Mouse (Mus musculus): ENCODE measurements at regions not wholly inside any gene's neighbourhood (a gene's known extent, or its start where the extent isn't known, plus 50 kb on each side); places are given as distances from the start of the nearest gene placed in this dataset.

DNA sequence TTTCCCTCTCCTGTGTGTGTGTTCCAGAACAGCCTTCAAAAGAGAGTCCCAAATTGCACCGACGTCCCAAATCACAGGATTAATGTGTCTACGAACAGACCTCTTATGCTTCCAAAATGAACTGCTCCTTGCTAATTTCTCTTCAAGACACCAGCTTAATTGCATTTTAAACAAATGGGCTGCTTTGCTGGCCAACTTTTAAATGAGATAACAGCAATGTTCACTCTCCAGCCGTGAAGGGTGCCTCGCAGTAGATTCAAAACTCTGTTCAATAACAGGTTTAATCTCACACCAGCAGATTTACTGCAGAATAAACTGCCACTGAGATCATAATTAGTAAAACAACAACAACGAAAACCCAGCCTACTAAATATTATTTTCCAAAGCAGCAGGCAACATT, 957.8 kb downstream of the Adgrl2 start:
- TF ChIP-seq CTCF (IDR thresholded peaks at IDR 0.05; ENCODE audit: borderline replicate concordance, insufficient read depth, low read depth, low read length) (no peak), POLR2A (IDR thresholded peaks at IDR 0.05; ENCODE audit: borderline replicate concordance, insufficient read depth, low read length) (no peak)
- Histone ChIP-seq H3K4me1 (ENCODE audit: control insufficient read depth, insufficient read depth, low read length) (no peaks in the 10 kb centered on the region), H3K4me3 (replicated peaks; ENCODE audit: insufficient read depth, low read depth, low read length) (no peak overlapping the region), H3K27ac (ENCODE audit: insufficient read depth, low read length) (no peak overlapping the region), H3K27me3 (ENCODE audit: control insufficient read depth, insufficient read depth, low read length) (no peaks in the 10 kb centered on the region)
- 46% methylated on average over 6 of the region's 6 CpGs for WGBS
- DNase-seq: no peak

DNA sequence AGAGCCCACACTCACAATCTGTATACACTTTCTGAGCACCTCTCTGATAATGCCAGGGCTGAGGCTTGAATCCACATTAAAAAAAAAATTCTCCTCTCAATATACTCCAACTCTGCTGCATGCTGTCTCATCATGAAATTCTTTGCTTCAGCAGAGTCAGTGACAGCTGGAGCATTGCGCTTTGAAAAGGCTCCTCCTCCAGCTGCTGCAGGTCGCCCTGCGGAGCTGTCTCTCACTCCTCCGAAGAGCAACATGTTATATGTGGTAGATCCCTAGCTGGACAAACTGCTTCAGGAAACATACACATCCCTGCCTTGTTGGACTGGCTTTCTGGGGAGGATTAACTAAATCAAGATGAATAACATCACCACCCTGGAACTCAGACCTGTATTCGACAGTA, 984.5 kb downstream of the Adgrl2 start:
- Histone ChIP-seq H3K27ac (ENCODE audit: insufficient read depth, low read length) (no peak overlapping the region), H3K27me3 (ENCODE audit: control insufficient read depth, insufficient read depth, low read length) (no peaks in the 10 kb centered on the region), H3K4me3 (replicated peaks; ENCODE audit: insufficient read depth, low read depth, low read length) (no peak overlapping the region), H3K4me1 (ENCODE audit: control insufficient read depth, insufficient read depth, low read length) (no peaks in the 10 kb centered on the region)
- no peak for DNase-seq
- 28% methylated on average over 5 of the region's 5 CpGs for WGBS
- TF ChIP-seq POLR2A (IDR thresholded peaks at IDR 0.05; ENCODE audit: borderline replicate concordance, insufficient read depth, low read length): no peak

DNA sequence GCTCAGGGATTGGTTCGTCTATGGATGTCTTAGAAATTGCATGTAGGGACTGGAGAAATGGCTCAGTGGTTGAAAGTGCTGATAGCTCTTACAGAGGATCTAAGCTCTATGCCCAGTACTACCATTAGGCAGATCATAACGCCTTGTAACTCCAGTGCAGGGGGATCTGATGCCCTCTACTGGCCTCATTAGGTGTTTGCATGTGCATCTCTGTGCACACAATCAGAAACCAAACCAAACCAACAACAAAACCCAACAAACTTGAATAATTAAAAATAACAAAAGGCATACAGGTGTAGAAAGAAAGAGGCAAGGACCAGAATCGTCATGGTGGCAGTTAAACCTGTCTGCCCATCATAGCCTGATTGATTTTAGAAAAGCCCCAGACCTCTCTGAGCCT, 986.3 kb downstream of the Adgrl2 start:
- TF ChIP-seq CTCF (IDR thresholded peaks at IDR 0.05; ENCODE audit: borderline replicate concordance, insufficient read depth, low read depth, low read length): no peak
- no peak for TF ChIP-seq POLR2A (IDR thresholded peaks at IDR 0.05; ENCODE audit: borderline replicate concordance, insufficient read depth, low read length)
- Histone ChIP-seq H3K27me3 (ENCODE audit: control insufficient read depth, insufficient read depth, low read length) (no peaks in the 10 kb centered on the region), H3K4me3 (replicated peaks; ENCODE audit: insufficient read depth, low read depth, low read length) (no peak overlapping the region), H3K4me1 (ENCODE audit: control insufficient read depth, insufficient read depth, low read length) (no peaks in the 10 kb centered on the region), H3K27ac (ENCODE audit: insufficient read depth, low read length) (no peak overlapping the region)
- no peak for DNase-seq
- 68% methylated on average over 3 of the region's 3 CpGs for WGBS

DNA sequence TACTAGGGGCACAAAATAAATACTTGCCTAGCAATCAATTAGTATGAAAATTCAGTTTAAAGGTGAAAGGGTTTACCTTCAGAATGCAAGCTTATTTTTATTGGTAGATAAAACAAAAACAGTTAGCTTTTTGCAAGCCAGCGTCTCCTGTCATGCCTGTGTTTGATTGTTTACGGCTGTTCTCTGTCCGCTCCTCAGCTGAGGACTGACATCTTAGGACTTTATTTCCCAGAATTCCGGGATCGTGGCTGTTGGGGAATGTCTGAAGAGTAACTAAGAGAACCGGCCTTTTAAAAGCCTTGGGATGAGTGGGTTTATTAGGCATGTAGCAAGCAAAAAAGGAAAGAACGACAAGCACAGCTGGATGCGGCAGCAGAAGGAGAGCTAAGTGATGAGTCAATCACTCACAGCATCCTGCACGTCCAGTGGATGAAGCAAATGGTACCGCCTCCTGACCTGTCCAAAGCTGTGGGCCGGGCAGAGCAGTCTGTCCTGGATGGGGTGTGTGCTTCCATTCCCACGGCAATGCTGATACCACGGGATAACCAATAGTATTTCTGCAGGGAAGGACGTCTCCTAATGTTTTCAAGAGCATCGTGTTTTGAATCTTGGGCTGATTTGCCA, 990.9 kb downstream of the Adgrl2 start:
- no peak overlapping the region for H3K27ac ChIP-seq (ENCODE audit: insufficient read depth, low read length)
- H3K4me1 ChIP-seq (ENCODE audit: control insufficient read depth, insufficient read depth, low read length): no peaks in the 10 kb centered on the region
- H3K27me3 ChIP-seq (ENCODE audit: control insufficient read depth, insufficient read depth, low read length): no peaks in the 10 kb centered on the region
- H3K4me3 ChIP-seq (replicated peaks; ENCODE audit: insufficient read depth, low read depth, low read length): no peak overlapping the region
- WGBS: 54% methylated on average over 15 of the region's 15 CpGs
- DNase-seq: no peak
- TF ChIP-seq CTCF (IDR thresholded peaks at IDR 0.05; ENCODE audit: borderline replicate concordance, insufficient read depth, low read depth, low read length): no peak
- no peak for TF ChIP-seq POLR2A (IDR thresholded peaks at IDR 0.05; ENCODE audit: borderline replicate concordance, insufficient read depth, low read length)

DNA sequence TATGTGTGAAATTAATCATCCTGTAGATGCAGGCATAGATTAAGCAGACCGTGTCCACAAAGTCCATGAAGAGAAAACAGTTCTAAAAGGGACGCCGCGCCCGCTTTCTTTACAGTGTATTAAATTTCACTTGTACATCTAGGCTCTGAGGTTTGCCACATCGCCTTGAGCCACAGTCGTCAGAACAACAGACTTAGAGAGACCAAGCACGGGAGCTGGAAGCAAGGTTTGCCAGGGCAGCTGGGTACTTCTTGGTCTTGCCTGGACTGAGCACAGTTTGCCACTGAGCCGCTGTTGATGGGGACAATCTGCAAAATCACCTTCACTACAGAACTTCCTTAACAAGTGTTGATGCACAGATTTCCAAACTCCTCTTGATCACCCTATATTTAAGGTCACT, 998.6 kb downstream of the Adgrl2 start:
- Histone ChIP-seq H3K4me1 (ENCODE audit: control insufficient read depth, insufficient read depth, low read length) (no peaks in the 10 kb centered on the region), H3K27ac (ENCODE audit: insufficient read depth, low read length) (no peak overlapping the region), H3K27me3 (ENCODE audit: control insufficient read depth, insufficient read depth, low read length) (no peaks in the 10 kb centered on the region), H3K4me3 (replicated peaks; ENCODE audit: insufficient read depth, low read depth, low read length) (no peak overlapping the region)
- no peak for TF ChIP-seq CTCF (IDR thresholded peaks at IDR 0.05; ENCODE audit: borderline replicate concordance, insufficient read depth, low read depth, low read length)
- TF ChIP-seq POLR2A (IDR thresholded peaks at IDR 0.05; ENCODE audit: borderline replicate concordance, insufficient read depth, low read length): no peak
- no peak for DNase-seq
- 60% methylated on average over 9 of the region's 9 CpGs for WGBS

DNA sequence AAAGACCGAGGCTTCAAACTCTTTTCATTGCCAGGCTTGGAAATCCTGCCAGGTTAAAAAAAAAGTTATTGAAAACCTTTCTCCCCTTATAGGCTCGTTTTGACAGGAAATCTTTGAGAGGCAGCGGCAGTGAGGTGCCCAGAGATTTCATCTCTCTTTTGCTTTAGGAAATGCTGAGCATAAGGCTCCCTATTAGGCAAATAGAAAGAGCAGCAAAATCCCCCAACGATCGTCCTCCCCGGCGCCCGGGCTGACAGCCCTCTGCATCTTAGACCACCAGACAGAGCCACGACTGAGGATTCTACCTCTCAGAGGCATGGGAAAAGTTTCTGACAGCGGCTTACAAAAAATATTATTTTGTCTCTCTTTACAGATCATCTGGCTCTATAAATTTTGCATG, 999.5 kb downstream of the Adgrl2 start:
- WGBS: 2% methylated on average over 10 of the region's 10 CpGs
- no peaks in the 10 kb centered on the region for H3K27me3 ChIP-seq (ENCODE audit: control insufficient read depth, insufficient read depth, low read length)
- H3K4me1 ChIP-seq (ENCODE audit: control insufficient read depth, insufficient read depth, low read length): no peaks in the 10 kb centered on the region
- DNase-seq: no peak
- no peak overlapping the region for H3K4me3 ChIP-seq (replicated peaks; ENCODE audit: insufficient read depth, low read depth, low read length)
- H3K27ac ChIP-seq (ENCODE audit: insufficient read depth, low read length): no peak overlapping the region
- TF ChIP-seq POLR2A (IDR thresholded peaks at IDR 0.05; ENCODE audit: borderline replicate concordance, insufficient read depth, low read length): no peak

DNA sequence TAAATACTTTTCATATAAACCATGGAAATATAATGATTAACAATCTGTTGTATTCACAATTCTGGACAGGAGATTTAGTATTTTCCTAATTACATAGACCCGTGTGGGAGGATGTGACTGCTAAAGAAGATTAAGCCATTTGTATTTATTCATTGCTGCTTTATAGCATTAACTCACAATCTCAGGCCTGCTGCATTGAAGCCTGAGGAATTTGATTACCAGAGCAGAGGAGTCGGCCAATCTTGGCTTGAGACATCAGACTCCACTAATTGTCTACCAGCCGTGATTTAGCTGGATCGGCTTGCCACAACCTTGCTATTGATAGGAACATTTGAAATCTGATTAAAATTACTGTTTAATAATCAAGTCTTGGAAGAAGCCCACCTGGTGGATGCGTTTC, 1007.5 kb downstream of the Adgrl2 start:
- no peak for DNase-seq
- Histone ChIP-seq H3K27ac (ENCODE audit: insufficient read depth, low read length) (no peak overlapping the region), H3K4me1 (ENCODE audit: control insufficient read depth, insufficient read depth, low read length) (no peaks in the 10 kb centered on the region), H3K27me3 (ENCODE audit: control insufficient read depth, insufficient read depth, low read length) (no peaks in the 10 kb centered on the region), H3K4me3 (replicated peaks; ENCODE audit: insufficient read depth, low read depth, low read length) (no peak overlapping the region)
- TF ChIP-seq POLR2A (IDR thresholded peaks at IDR 0.05; ENCODE audit: borderline replicate concordance, insufficient read depth, low read length) (no peak), CTCF (IDR thresholded peaks at IDR 0.05; ENCODE audit: borderline replicate concordance, insufficient read depth, low read depth, low read length) (no peak)
- 52% methylated on average over 5 of the region's 5 CpGs for WGBS

DNA sequence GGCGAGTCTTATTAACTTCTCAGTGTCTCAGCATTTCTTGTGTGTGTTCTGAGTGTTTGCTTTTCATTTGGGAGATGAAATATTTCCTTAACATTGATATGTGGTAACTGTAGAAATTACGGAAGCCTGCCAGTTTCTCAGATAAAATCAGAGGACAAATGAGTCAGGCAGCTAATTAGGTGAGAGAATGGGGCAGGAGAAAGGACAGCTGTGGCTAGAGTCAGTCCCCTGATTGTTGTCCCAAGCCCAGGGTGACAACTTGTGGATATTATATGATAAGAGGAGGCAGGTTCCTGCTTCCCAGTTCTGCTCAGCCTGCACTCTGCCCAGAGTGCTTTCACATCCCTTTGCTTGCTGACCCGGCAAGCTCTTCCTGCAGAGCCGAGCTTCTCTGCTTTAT, 1008.7 kb downstream of the Adgrl2 start:
- 80% methylated on average over 4 of the region's 4 CpGs for WGBS
- no peak for DNase-seq

More for the DNA sequence above, 1008.7 kb downstream of the Adgrl2 start:
- H3K27me3 ChIP-seq (ENCODE audit: control insufficient read depth, insufficient read depth, low read length): no peaks in the 10 kb centered on the region
- H3K4me1 ChIP-seq (ENCODE audit: control insufficient read depth, insufficient read depth, low read length): no peaks in the 10 kb centered on the region
- no peak for TF ChIP-seq CTCF (IDR thresholded peaks at IDR 0.05; ENCODE audit: borderline replicate concordance, insufficient read depth, low read depth, low read length)
- H3K4me3 ChIP-seq (replicated peaks; ENCODE audit: insufficient read depth, low read depth, low read length): no peak overlapping the region
- no peak overlapping the region for H3K27ac ChIP-seq (ENCODE audit: insufficient read depth, low read length)

Data from cerebellum, adult 2 months (tissue).